In genomic region chr9:113969399-113969798, GRCm38 (mm10) we compare ENCODE assay signal across 26 mouse cellular contexts. TPM values are rescaled to one million over a fixed set of nuclear protein-coding genes. Genes with fewer than 3 reads are reported as not detected.
DNase-seq lines count a peak whose midpoint lies in the region; ATAC-seq and TF ChIP-seq lines count a peak whose summit lies in the region.
"Had no signal": no experiment of that assay in that cellular context is flagged by ENCODE, and none has a peak within 500 bp of the region (broad histone marks: within the 10 kb centered on the region; RNA-seq: fewer than 3 reads in every experiment).

No protein-coding gene starts in this region.

- no peak overlapping the region for H3K4me3 ChIP-seq in heart, embryonic 12.5 days
- H3K4me3 ChIP-seq in bone marrow, adult 2 months (replicated peaks; ENCODE audit: control insufficient read depth, low read depth, low read length): peak overlapping the region; percentile 72
- H3K4me3 ChIP-seq in liver, embryonic 16.5 days (ENCODE audit: low read depth, low read length): peak overlapping the region; percentile 70
- H3K4me3 ChIP-seq: embryonic facial prominence, embryonic 12.5 days; hindbrain, embryonic 13.5 days; limb, embryonic 15.5 days; midbrain, embryonic 12.5 days; neural tube, embryonic 15.5 days had no signal

- H3K27me3 ChIP-seq in heart, embryonic 12.5 days (replicated peaks): no peaks in the 10 kb centered on the region
- no peaks in the 10 kb centered on the region for H3K27me3 ChIP-seq in liver, embryonic 16.5 days (ENCODE audit: control insufficient read depth, insufficient read depth, low read depth, low read length)
- H3K27me3 ChIP-seq: embryonic facial prominence, embryonic 12.5 days; hindbrain, embryonic 13.5 days; limb, embryonic 15.5 days; midbrain, embryonic 12.5 days; neural tube, embryonic 15.5 days; Patski had no signal

- H3K9ac ChIP-seq in heart, embryonic 12.5 days: no peak overlapping the region
- peak overlapping the region; percentile 79 for H3K9ac ChIP-seq in liver, embryonic 16.5 days (ENCODE audit: low read depth, low read length)
- H3K9ac ChIP-seq: embryonic facial prominence, embryonic 12.5 days; hindbrain, embryonic 13.5 days; limb, embryonic 15.5 days; midbrain, embryonic 12.5 days; neural tube, embryonic 15.5 days had no signal

- TF ChIP-seq CTCF in bone marrow, adult 2 months (IDR thresholded peaks at IDR 0.05; ENCODE audit: control insufficient read depth, insufficient read depth, low read length): no peak

- H3K9me3 ChIP-seq in heart, embryonic 12.5 days (replicated peaks): no peaks in the 10 kb centered on the region
- H3K9me3 ChIP-seq in liver, embryonic 16.5 days (replicated peaks; ENCODE audit: control insufficient read depth, low read length): no peaks in the 10 kb centered on the region
- H3K9me3 ChIP-seq: embryonic facial prominence, embryonic 12.5 days; hindbrain, embryonic 13.5 days; limb, embryonic 15.5 days; midbrain, embryonic 12.5 days; neural tube, embryonic 15.5 days had no signal

- H3K4me1 ChIP-seq in heart, embryonic 12.5 days (replicated peaks): no peaks in the 10 kb centered on the region
- peaks cover 1% of the 10 kb centered on the region; the same call in 1 of the 2 replicates for H3K4me1 ChIP-seq in bone marrow, adult 2 months (ENCODE audit: control insufficient read depth, insufficient read depth, low read length)
- peaks cover 49% of the 10 kb centered on the region for H3K4me1 ChIP-seq in liver, embryonic 16.5 days (ENCODE audit: control insufficient read depth, low read depth, low read length)
- H3K4me1 ChIP-seq: embryonic facial prominence, embryonic 12.5 days; hindbrain, embryonic 13.5 days; limb, embryonic 15.5 days; midbrain, embryonic 12.5 days; neural tube, embryonic 15.5 days had no signal

- TF ChIP-seq POLR2A in bone marrow, adult 2 months (IDR thresholded peaks at IDR 0.05; ENCODE audit: borderline replicate concordance, control insufficient read depth, low read depth, low read length): no peak

- H3K4me2 ChIP-seq in heart, embryonic 12.5 days: no peak overlapping the region
- peak overlapping the region; percentile 75 for H3K4me2 ChIP-seq in liver, embryonic 16.5 days (ENCODE audit: low read depth, low read length)
- H3K4me2 ChIP-seq: embryonic facial prominence, embryonic 12.5 days; hindbrain, embryonic 13.5 days; limb, embryonic 15.5 days; midbrain, embryonic 12.5 days; neural tube, embryonic 15.5 days had no signal

- DNase-seq in heart, adult 11 months: no peak
- peak; percentile 36 for DNase-seq in liver
- no peak for DNase-seq in kidney, postnatal 36 days
- DNase-seq in frontal cortex, adult 2 months (ENCODE audit: extremely low spot score in 1 of 2, low spot score in 1 of 2): no peak
- DNase-seq in embryo, embryonic 9.5 days (ENCODE audit: extremely low spot score): no peak
- DNase-seq: adrenal gland, postnatal 10 days; cerebellum, postnatal 10 days; gastrocnemius, postnatal 10 days; heart, adult 18-20 months; kidney, adult 11 months; left cerebral cortex, postnatal 4 days; right cerebral cortex, adult 18-20 months; right cerebral cortex, postnatal 4 days had no signal

- no peak for ATAC-seq in heart, embryonic 12.5 days (ENCODE audit: insufficient number of reproducible peaks, low FRiP score)
- ATAC-seq in liver, embryonic 16.5 days (ENCODE audit: low read depth): peak; percentile 47
- ATAC-seq: CD4-positive, CD25-positive, alpha-beta regulatory T cell, adult 4 months; forebrain, embryonic 14.5 days; Patski had no signal

- peak overlapping the region; percentile 9; the same call in 1 of the 2 replicates for H3K27ac ChIP-seq in heart, embryonic 12.5 days (ENCODE audit: poor library complexity, severe bottlenecking)
- peak overlapping the region; percentile 77 for H3K27ac ChIP-seq in bone marrow, adult 2 months (ENCODE audit: control insufficient read depth, insufficient read depth, low read depth, low read length, poor library complexity)
- H3K27ac ChIP-seq in liver, embryonic 16.5 days (ENCODE audit: low read length): peak overlapping the region; percentile 98
- H3K27ac ChIP-seq: embryonic facial prominence, embryonic 12.5 days; hindbrain, embryonic 13.5 days; kidney, postnatal 0 days; limb, embryonic 15.5 days; macrophage; midbrain, embryonic 12.5 days; neural tube, embryonic 15.5 days had no signal

- 80% methylated on average over 8 of the region's 8 CpGs for WGBS in heart, embryonic 12.5 days
- WGBS in bone marrow, adult 2 months: 74% methylated on average over 8 of the region's 8 CpGs
- WGBS in liver, embryonic 16.5 days (ENCODE audit: insufficient replicate concordance): 43% methylated on average over 8 of the region's 8 CpGs

- peaks cover 81% of the 10 kb centered on the region for H3K36me3 ChIP-seq in heart, embryonic 12.5 days
- H3K36me3 ChIP-seq in liver, embryonic 16.5 days (ENCODE audit: control insufficient read depth, insufficient read depth): peaks cover 64% of the 10 kb centered on the region

RNA-seq across cellular contexts. Expression of gene Ubp1, which starts 38.7 kb away (rescaled TPM):
- 33.6 and 34.3 TPM in 2 replicates for polyA plus RNA-seq in heart, embryonic 12.5 days (2016; fragmentation: Nextera tagmentation; extraction: Ambion mirVana)
- 103 and 110 TPM in 2 replicates for polyA plus RNA-seq in bone marrow, adult 2 months (2011; ENCODE audit: insufficient read depth, insufficient read length, low replicate concordance, missing spikeins)
- 41.9 and 42.0 TPM in 2 replicates for polyA plus RNA-seq in liver, embryonic 16.5 days (2015; fragmentation: Nextera tagmentation; extraction: Ambion mirVana)
- polyA plus RNA-seq in frontal cortex, adult 2 months (2012; rRNA removed): 131 and 152 TPM in 2 replicates

Comparison
In these comparisons a context has a peak if more than half of its experiments do, and no peak if none do; other contexts are left out.
1. H3K27ac ChIP-seq: peak in every context shown above with its lines; median percentile 98 in liver, embryonic 16.5 days; 77 in bone marrow, adult 2 months; 9 in heart, embryonic 12.5 days.